Mouse (Mus musculus) thymus, postnatal 25 days (tissue): ENCODE results near the gene Acvr1b.

ENCODE experiments used
- DNase-seq: peaks from one replicate; pipeline ENCODE4 v3.0.0; 2022

Acvr1b gene

GRCm38 (mm10) chr15:101147115-101147909, 26.6 kb upstream of the Acvr1b start:
- no peak for DNase-seq

GRCm38 (mm10) chr15:101147910-101148273, 26.0 kb upstream of the Acvr1b start:
- no peak for DNase-seq

GRCm38 (mm10) chr15:101148604-101149003, 25.3 kb upstream of the Acvr1b start:
- no peak for DNase-seq

- DNase-seq = no peak
These were observed 22.2 kb upstream of the Acvr1b start for GRCm38 (mm10) chr15:101151409-101152261.

GRCm38 (mm10) chr15:101154700-101155616, 18.9 kb upstream of the Acvr1b start:
- DNase-seq = no peak

GRCm38 (mm10) chr15:101160128-101160527, 13.7 kb upstream of the Acvr1b start:
- DNase-seq = no peak

GRCm38 (mm10) chr15:101160591-101160990, 13.3 kb upstream of the Acvr1b start:
- no peak for DNase-seq

GRCm38 (mm10) chr15:101161534-101161933, 12.3 kb upstream of the Acvr1b start:
- no peak for DNase-seq

- no peak for DNase-seq
These were observed 10.8 kb upstream of the Acvr1b start for GRCm38 (mm10) chr15:101163056-101163458.

- DNase-seq = no peak
These were observed 10.0 kb upstream of the Acvr1b start for GRCm38 (mm10) chr15:101163854-101164253.

GRCm38 (mm10) chr15:101164291-101164690, 9.6 kb upstream of the Acvr1b start:
- DNase-seq = no peak

- no peak for DNase-seq
These were observed 8.0 kb upstream of the Acvr1b start for GRCm38 (mm10) chr15:101165658-101166437.

GRCm38 (mm10) chr15:101167553-101167952, 6.3 kb upstream of the Acvr1b start:
- DNase-seq = no peak

GRCm38 (mm10) chr15:101169910-101170309, 4.0 kb upstream of the Acvr1b start:
- no peak for DNase-seq

- no peak for DNase-seq
These were observed 3.4 kb upstream of the Acvr1b start for GRCm38 (mm10) chr15:101170413-101170980.

- no peak for DNase-seq
These were observed 2.6 kb upstream of the Acvr1b start for GRCm38 (mm10) chr15:101171272-101171671.

- no peak for DNase-seq
These were observed 1.9 kb upstream of the Acvr1b start for GRCm38 (mm10) chr15:101172016-101172415.

- DNase-seq = peak; percentile 47
These were observed 645 bp downstream of the Acvr1b start for GRCm38 (mm10) chr15:101174294-101175130.

GRCm38 (mm10) chr15:101175131-101175460, 1.2 kb downstream of the Acvr1b start:
- no peak for DNase-seq

- peak; percentile 35 for DNase-seq
These were observed 1.9 kb downstream of the Acvr1b start for GRCm38 (mm10) chr15:101175613-101176283.
